Mouse (Mus musculus) monocyte, adult 2 months (primary cell): ENCODE data around the gene Gm9376.

Experiments used
- DNase-seq, 2 experiments: peaks; one replicate each; pipeline ENCODE4 v3.0.0; 2022; ENCODE audit warnings: low spot score in 2 of 2, low read depth in 1 of 2

Gene Gm9376

DNA sequence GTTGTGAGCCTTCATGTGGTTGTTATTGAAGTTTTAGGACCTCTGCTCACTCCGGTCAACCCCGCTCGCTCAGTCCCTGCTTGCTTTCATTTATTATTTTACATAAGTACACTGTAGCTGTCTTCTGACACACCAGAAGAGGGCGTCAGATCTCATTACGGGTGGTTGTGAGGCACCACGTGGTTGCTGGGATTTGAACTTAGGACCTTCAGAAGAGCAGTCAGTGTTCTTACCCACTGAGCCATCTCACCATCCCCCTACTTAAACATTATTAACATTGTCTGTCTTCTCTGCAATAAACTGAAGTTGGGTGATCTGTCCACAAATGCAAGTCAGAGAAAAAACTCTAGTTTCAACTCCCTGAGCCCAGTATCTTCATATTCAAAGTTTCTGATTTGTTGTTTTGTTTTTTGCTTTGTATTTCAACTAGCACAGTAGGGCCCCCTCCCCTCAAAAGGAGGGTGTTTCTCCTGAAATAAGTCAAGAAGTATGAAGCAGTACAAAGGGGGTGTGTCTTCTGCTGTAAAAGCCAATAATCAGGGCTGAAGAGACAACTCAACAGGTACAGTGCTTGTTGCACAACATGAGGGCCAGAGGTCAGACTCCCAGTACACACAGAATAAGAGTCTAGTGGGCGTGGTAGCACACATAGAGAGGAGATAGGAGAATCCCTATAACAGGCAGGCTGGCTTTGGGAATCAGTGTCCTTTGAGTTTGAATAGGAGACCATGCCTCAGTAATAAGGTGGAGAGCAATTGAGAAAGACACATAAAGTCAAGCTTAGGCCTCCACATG, 11.1 kb downstream of the Gm9376 start:
- DNase-seq, result no peak

DNA sequence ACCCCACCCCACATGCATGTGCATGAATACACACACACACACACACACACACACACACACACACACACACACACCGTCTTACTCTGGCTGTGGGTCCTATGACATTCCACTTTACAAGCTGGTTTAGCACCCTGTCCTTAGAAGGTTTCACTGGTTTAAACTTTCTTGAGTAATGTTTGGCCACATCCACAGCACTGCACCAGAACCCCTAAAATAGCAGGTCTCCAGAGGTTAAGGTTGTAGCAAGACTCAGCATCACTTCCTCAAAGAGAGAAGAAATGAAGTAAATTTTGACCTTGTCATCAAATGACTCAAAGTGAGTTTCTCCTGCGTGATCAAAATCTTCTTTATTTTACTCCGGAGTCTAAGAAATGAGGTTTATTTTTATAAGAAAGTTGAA, 15.5 kb downstream of the Gm9376 start:
- DNase-seq, result no peak

DNA sequence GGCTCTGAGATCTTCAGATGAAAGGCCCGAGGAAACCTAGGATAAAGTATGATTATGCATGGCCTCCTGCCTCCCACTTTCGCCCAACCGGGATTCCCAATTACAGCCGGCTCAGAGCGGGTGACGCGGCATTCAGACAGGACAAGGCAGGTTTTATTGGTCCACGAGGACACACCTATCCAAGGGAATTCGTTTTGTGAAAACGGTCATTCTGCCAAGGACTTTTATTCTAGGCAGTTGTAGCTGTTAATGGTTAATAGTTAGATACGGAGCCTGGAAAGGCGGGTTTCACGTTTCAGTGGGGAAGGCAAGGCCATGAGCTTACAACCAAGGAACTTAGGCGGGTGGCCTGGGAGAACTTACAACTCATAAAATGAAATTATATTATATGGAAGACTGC, 16.2 kb downstream of the Gm9376 start:
- no peak for DNase-seq

GRCm38 (mm10) chr14:118286096-118286495, 19.3 kb downstream of the Gm9376 start:
- DNase-seq, result no peak

GRCm38 (mm10) chr14:118289133-118289532, 22.4 kb downstream of the Gm9376 start:
- no peak for DNase-seq

- DNase-seq, result no peak
Measured at GRCm38 (mm10) chr14:118290009-118290408, 23.2 kb downstream of the Gm9376 start.

DNA sequence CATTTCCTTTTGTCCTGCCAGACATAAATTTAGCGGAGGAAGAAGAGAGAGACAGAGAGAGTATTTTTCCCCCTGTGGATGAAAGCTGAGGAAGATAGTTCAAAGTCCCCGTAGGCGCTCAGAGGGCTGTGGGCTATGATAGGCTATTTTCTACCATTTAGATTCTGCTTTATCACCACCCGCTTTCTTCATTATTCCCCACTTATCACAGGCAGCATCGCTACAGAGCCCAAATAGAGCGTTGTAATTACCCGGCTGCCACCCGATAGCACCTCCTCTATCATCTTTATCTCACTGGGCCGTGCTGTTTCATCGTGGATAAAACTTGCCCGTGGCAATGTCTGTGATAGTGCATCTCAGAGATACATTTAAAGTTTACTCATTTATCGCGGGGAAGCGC, 35.8 kb downstream of the Gm9376 start:
- DNase-seq, result no peak

GRCm38 (mm10) chr14:118304560-118304959, 37.8 kb downstream of the Gm9376 start:
- DNase-seq, result no peak

- no peak for DNase-seq
Measured at GRCm38 (mm10) chr14:118305951-118306350, 39.2 kb downstream of the Gm9376 start.

- no peak for DNase-seq
Measured at GRCm38 (mm10) chr14:118307060-118307459, 40.3 kb downstream of the Gm9376 start.

DNA sequence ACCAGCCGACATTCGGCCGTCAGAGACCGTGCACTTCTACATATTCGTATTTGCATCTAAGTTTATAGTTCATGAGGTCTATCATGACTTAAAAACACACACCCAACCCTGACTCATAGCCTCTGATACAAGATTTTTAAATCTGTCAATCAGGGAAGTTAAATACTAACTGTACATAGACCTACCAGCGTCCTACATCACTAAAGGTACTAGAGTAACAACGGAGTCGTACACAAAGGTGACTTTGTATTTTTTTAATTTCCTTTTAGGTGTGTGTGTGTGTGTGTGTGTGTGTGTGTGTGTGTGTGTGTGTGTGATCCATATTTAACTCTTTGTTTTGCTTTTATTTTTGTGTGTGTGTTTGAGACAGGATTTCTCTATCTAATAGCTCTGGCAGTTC, 44.9 kb downstream of the Gm9376 start:
- DNase-seq, result no peak

GRCm38 (mm10) chr14:118312664-118313063, 45.9 kb downstream of the Gm9376 start:
- DNase-seq, result no peak

DNA sequence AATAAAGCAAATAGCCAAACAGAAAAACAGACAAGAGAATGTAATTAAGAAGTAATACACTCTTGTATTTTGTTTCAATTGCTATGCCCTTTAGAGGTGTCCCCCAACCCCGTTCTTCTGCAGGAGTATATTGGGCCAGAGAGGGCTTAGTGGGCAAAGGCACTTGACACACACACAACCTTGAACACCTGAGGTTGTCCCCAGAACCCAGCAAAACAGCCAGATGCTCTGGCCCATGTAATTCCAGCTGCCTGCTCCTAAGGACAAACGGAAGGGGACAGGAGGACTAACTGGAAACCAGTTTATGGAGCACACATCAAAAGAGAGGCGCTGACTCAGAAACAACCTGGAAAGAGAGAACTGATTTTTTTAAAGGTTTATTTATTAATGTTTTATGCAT, 47.2 kb downstream of the Gm9376 start:
- DNase-seq, result no peak

- DNase-seq, result no peak
Measured at GRCm38 (mm10) chr14:118317260-118317659, 50.5 kb downstream of the Gm9376 start.
